ENCODE assay signal across 8 mouse cellular contexts in genomic region chr11:98932293-98933091, GRCm38 (mm10). TPM values are rescaled to one million over a fixed set of nuclear protein-coding genes. Genes with fewer than 3 reads are reported as not detected.
DNase-seq lines count a peak whose midpoint lies in the region; ATAC-seq lines count a peak whose summit lies in the region.

No protein-coding gene starts in this region.

- no peak overlapping the region for H3K4me2 ChIP-seq in midbrain, embryonic 12.5 days (replicated peaks)
- H3K4me2 ChIP-seq in midbrain, embryonic 16.5 days (ENCODE audit: low read length): no peak overlapping the region
- peak overlapping the region; percentile 9 for H3K4me2 ChIP-seq in hindbrain, embryonic 15.5 days
- no peak overlapping the region for H3K4me2 ChIP-seq in neural tube, embryonic 14.5 days (ENCODE audit: low read depth, low read length)
- no peak overlapping the region for H3K4me2 ChIP-seq in forebrain, embryonic 16.5 days (ENCODE audit: low read length)

- peaks cover 74% of the 10 kb centered on the region for H3K4me1 ChIP-seq in midbrain, embryonic 12.5 days
- peaks cover 49% of the 10 kb centered on the region for H3K4me1 ChIP-seq in midbrain, embryonic 16.5 days (ENCODE audit: control insufficient read depth, insufficient read depth, low read length)
- H3K4me1 ChIP-seq in hindbrain, embryonic 15.5 days (replicated peaks): peaks cover 73% of the 10 kb centered on the region
- H3K4me1 ChIP-seq in neural tube, embryonic 14.5 days (ENCODE audit: control insufficient read depth, insufficient read depth, low read length): peaks cover 66% of the 10 kb centered on the region
- peaks cover 72% of the 10 kb centered on the region for H3K4me1 ChIP-seq in forebrain, embryonic 16.5 days (replicated peaks; ENCODE audit: control insufficient read depth, insufficient read depth, low read length)

- 45% methylated on average over 19 of the region's 19 CpGs for WGBS in midbrain, embryonic 12.5 days
- WGBS in midbrain, embryonic 16.5 days: 37% methylated on average over 16 of the region's 19 CpGs
- WGBS in hindbrain, embryonic 15.5 days: 35% methylated on average over 19 of the region's 19 CpGs
- WGBS in neural tube, embryonic 14.5 days: 13% methylated on average over 19 of the region's 19 CpGs
- 33% methylated on average over 19 of the region's 19 CpGs for WGBS in forebrain, embryonic 16.5 days

- H3K27ac ChIP-seq in midbrain, embryonic 12.5 days (replicated peaks): no peak overlapping the region
- no peak overlapping the region for H3K27ac ChIP-seq in midbrain, embryonic 16.5 days (ENCODE audit: low read length)
- H3K27ac ChIP-seq in hindbrain, embryonic 15.5 days (replicated peaks): no peak overlapping the region
- H3K27ac ChIP-seq in neural tube, embryonic 14.5 days (ENCODE audit: low read depth, low read length): peak overlapping the region; percentile 0; the same call in 1 of the 2 replicates
- H3K27ac ChIP-seq in forebrain, embryonic 16.5 days (ENCODE audit: low read length): no peak overlapping the region

- H3K9me3 ChIP-seq in midbrain, embryonic 12.5 days: no peaks in the 10 kb centered on the region
- H3K9me3 ChIP-seq in midbrain, embryonic 16.5 days (replicated peaks; ENCODE audit: control insufficient read depth, low read length, poor library complexity, severe bottlenecking): no peaks in the 10 kb centered on the region
- H3K9me3 ChIP-seq in hindbrain, embryonic 15.5 days: no peaks in the 10 kb centered on the region
- H3K9me3 ChIP-seq in neural tube, embryonic 14.5 days (ENCODE audit: control insufficient read depth, low read length): no peaks in the 10 kb centered on the region
- H3K9me3 ChIP-seq in forebrain, embryonic 16.5 days (ENCODE audit: control insufficient read depth, low read length): no peaks in the 10 kb centered on the region

- no peak overlapping the region for H3K4me3 ChIP-seq in midbrain, embryonic 12.5 days
- H3K4me3 ChIP-seq in midbrain, embryonic 16.5 days (ENCODE audit: low read depth, low read length): no peak overlapping the region
- no peak overlapping the region for H3K4me3 ChIP-seq in hindbrain, embryonic 15.5 days
- H3K4me3 ChIP-seq in neural tube, embryonic 14.5 days (ENCODE audit: low read depth, low read length): no peak overlapping the region
- no peak overlapping the region for H3K4me3 ChIP-seq in forebrain, embryonic 16.5 days (replicated peaks; ENCODE audit: low read length)

- H3K27me3 ChIP-seq in midbrain, embryonic 12.5 days: peaks cover 42% of the 10 kb centered on the region
- H3K27me3 ChIP-seq in midbrain, embryonic 16.5 days (ENCODE audit: control insufficient read depth, insufficient read depth, low read depth, low read length): peaks cover 10% of the 10 kb centered on the region
- no peaks in the 10 kb centered on the region for H3K27me3 ChIP-seq in hindbrain, embryonic 15.5 days
- no peaks in the 10 kb centered on the region for H3K27me3 ChIP-seq in neural tube, embryonic 14.5 days (ENCODE audit: control insufficient read depth, insufficient read depth, low read length)
- peaks cover 9% of the 10 kb centered on the region; the same call in 1 of the 2 replicates for H3K27me3 ChIP-seq in forebrain, embryonic 16.5 days (replicated peaks; ENCODE audit: control insufficient read depth, insufficient read depth, low read length)

- H3K36me3 ChIP-seq in midbrain, embryonic 12.5 days: no peaks in the 10 kb centered on the region
- no peaks in the 10 kb centered on the region for H3K36me3 ChIP-seq in midbrain, embryonic 16.5 days (ENCODE audit: control insufficient read depth, insufficient read depth, low read length)
- H3K36me3 ChIP-seq in hindbrain, embryonic 15.5 days: no peaks in the 10 kb centered on the region
- no peaks in the 10 kb centered on the region for H3K36me3 ChIP-seq in neural tube, embryonic 14.5 days (ENCODE audit: control insufficient read depth, insufficient read depth, low read length)
- no peaks in the 10 kb centered on the region for H3K36me3 ChIP-seq in forebrain, embryonic 16.5 days (ENCODE audit: control insufficient read depth, insufficient read depth)

- ATAC-seq in midbrain, embryonic 12.5 days (ENCODE audit: low FRiP score, low read depth): no peak
- ATAC-seq in midbrain, embryonic 16.5 days: no peak
- ATAC-seq in hindbrain, embryonic 15.5 days (ENCODE audit: low FRiP score, low read depth): no peak
- ATAC-seq in neural tube, embryonic 14.5 days (ENCODE audit: low read depth): peak; percentile 15; the same call in 1 of the 2 replicates
- ATAC-seq in forebrain, embryonic 16.5 days: no peak

- H3K9ac ChIP-seq in midbrain, embryonic 12.5 days (replicated peaks): 0 out of 2 replicates have a peak overlapping the region, but pooled peaks have one; percentile 7
- no peak overlapping the region for H3K9ac ChIP-seq in midbrain, embryonic 16.5 days (ENCODE audit: low read depth, low read length)
- H3K9ac ChIP-seq in hindbrain, embryonic 15.5 days: no peak overlapping the region
- no peak overlapping the region for H3K9ac ChIP-seq in neural tube, embryonic 14.5 days (replicated peaks; ENCODE audit: low read depth, low read length)
- H3K9ac ChIP-seq in forebrain, embryonic 16.5 days (replicated peaks; ENCODE audit: low read depth, low read length): no peak overlapping the region

- DNase-seq in cerebellum, adult 9-10 months: peak; percentile 57
- no peak for DNase-seq in cerebellum, postnatal 36 days
- DNase-seq in frontal cortex, postnatal 10 days (ENCODE audit: low spot score in 2 of 2): no peak

RNA-seq across cellular contexts. Expression of gene Rara, which starts 4.9 kb away (rescaled TPM):
- 15.5 and 17.3 TPM in 2 replicates for polyA plus RNA-seq in midbrain, embryonic 12.5 days (2016; fragmentation: Nextera tagmentation; extraction: Ambion mirVana)
- 9.5 and 9.6 TPM in 2 replicates for polyA plus RNA-seq in midbrain, embryonic 16.5 days (2015; fragmentation: Nextera tagmentation; extraction: Ambion mirVana)
- 11.4 and 16.8 TPM in 2 replicates for polyA plus RNA-seq in hindbrain, embryonic 15.5 days (2015; fragmentation: Nextera tagmentation; extraction: Ambion mirVana)
- 22.1 and 22.3 TPM in 2 replicates for polyA plus RNA-seq in neural tube, embryonic 14.5 days (2014; fragmentation: Nextera tagmentation; extraction: Ambion mirVana)
- polyA plus RNA-seq in forebrain, embryonic 16.5 days (2015; fragmentation: Nextera tagmentation; extraction: Ambion mirVana): 9.5 and 10.6 TPM in 2 replicates

RNA-seq across cellular contexts. Expression of gene Cdc6, which starts 24.9 kb away (rescaled TPM):
- polyA plus RNA-seq in midbrain, embryonic 12.5 days (2016; fragmentation: Nextera tagmentation; extraction: Ambion mirVana): 28.3 and 29.0 TPM in 2 replicates
- polyA plus RNA-seq in midbrain, embryonic 16.5 days (2015; fragmentation: Nextera tagmentation; extraction: Ambion mirVana): 2.4 TPM in 2 replicates
- polyA plus RNA-seq in hindbrain, embryonic 15.5 days (2015; fragmentation: Nextera tagmentation; extraction: Ambion mirVana): 5.5 and 6.0 TPM in 2 replicates
- 2.1 and 2.8 TPM in 2 replicates for polyA plus RNA-seq in neural tube, embryonic 14.5 days (2014; fragmentation: Nextera tagmentation; extraction: Ambion mirVana)
- polyA plus RNA-seq in forebrain, embryonic 16.5 days (2015; fragmentation: Nextera tagmentation; extraction: Ambion mirVana): 10.3 and 10.9 TPM in 2 replicates

RNA-seq across cellular contexts. Expression of gene Gjd3, which starts 50.3 kb away (rescaled TPM):
- 0.67 and 0.80 TPM in 2 replicates for polyA plus RNA-seq in midbrain, embryonic 12.5 days (2016; fragmentation: Nextera tagmentation; extraction: Ambion mirVana)
- 1.0 and 1.9 TPM in 2 replicates for polyA plus RNA-seq in midbrain, embryonic 16.5 days (2015; fragmentation: Nextera tagmentation; extraction: Ambion mirVana)
- polyA plus RNA-seq in hindbrain, embryonic 15.5 days (2015; fragmentation: Nextera tagmentation; extraction: Ambion mirVana): 1.8 and 3.1 TPM in 2 replicates
- 0.89 and 2.2 TPM in 2 replicates for polyA plus RNA-seq in neural tube, embryonic 14.5 days (2014; fragmentation: Nextera tagmentation; extraction: Ambion mirVana)
- polyA plus RNA-seq in forebrain, embryonic 16.5 days (2015; fragmentation: Nextera tagmentation; extraction: Ambion mirVana): 0.51 and 1.0 TPM in 2 replicates
